Mouse (Mus musculus): ENCODE results near the gene Wscd2. TPM values are rescaled to one million over a fixed set of nuclear protein-coding genes. Genes with fewer than 3 reads are reported as not detected.

Wscd2 gene
- polyA plus RNA-seq, 1 experiment from 2014 or later = 8.7 TPM

DNA sequence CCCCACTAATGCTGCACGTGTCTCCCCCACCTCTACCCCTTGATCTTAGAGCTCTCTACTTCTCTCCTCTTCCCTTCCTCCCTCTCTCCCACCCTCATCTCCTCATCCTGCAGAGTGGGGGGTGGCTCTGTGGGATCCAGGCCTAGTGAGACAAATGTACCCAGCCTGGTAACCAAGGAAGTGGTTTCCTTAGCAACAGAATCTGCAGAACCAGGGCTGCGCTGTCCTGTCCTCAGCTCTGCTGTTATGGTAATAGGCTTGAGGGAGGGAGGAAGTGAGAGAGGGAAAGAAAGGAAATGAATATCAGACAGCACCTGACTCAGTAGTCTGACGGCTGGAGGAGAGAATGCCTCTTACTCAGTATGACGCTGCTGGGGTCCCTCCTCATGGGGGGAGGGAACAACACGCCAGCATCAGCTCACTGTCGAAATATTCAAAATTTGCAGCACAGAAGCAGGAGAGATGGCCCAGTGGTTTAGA, 101.7 kb downstream of the Wscd2 start:
- peaks cover 36% of the 10 kb centered on the region for H3K4me1 ChIP-seq
- H3K27ac ChIP-seq = peak overlapping the region; percentile 83
- no peak overlapping the region for H3K4me2 ChIP-seq
- no peak overlapping the region for H3K4me3 ChIP-seq (replicated peaks)
- H3K36me3 ChIP-seq (replicated peaks) = no peaks in the 10 kb centered on the region
- 0 out of 2 replicates have a peak overlapping the region, but pooled peaks have one; percentile 5 for H3K9ac ChIP-seq
- H3K27me3 ChIP-seq = no peaks in the 10 kb centered on the region; the same call in 1 of the 2 replicates
- no peaks in the 10 kb centered on the region for H3K9me3 ChIP-seq
- 13% methylated on average over 6 of the region's 6 CpGs for WGBS
- peak; percentile 91 for ATAC-seq (ENCODE audit: low FRiP score)

- H3K36me3 ChIP-seq (replicated peaks) = no peaks in the 10 kb centered on the region
- H3K9ac ChIP-seq = no peak overlapping the region
- H3K4me3 ChIP-seq (replicated peaks) = no peak overlapping the region
- peaks cover 32% of the 10 kb centered on the region for H3K4me1 ChIP-seq
- 89% methylated on average over 6 of the region's 6 CpGs for WGBS
- H3K27ac ChIP-seq = no peak overlapping the region
- no peaks in the 10 kb centered on the region for H3K9me3 ChIP-seq
- no peak for ATAC-seq (ENCODE audit: low FRiP score)
- H3K27me3 ChIP-seq = no peaks in the 10 kb centered on the region; the same call in 1 of the 2 replicates
- H3K4me2 ChIP-seq = no peak overlapping the region
Measured at GRCm38 (mm10) chr5:113593911-113594705, 104.0 kb downstream of the Wscd2 start.

DNA sequence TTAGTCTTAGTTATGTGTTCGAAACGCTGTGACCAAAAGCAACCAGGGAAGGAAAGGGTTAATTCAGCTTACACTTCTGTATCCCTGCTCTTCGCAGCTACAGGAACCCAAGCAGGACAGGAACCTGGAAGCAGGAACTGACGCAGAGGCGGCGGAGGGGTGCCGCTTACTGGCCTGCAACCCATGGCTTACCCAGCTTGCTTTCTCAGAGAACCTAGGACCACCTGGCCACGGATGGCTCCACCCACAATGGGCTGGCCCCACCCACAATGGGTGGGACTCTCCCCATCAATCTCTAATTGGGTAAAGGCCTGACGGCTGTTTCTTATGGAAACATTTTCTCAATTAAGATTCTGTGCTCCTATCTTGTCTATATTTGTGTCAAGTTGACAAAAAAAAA, 106.1 kb downstream of the Wscd2 start:
- WGBS = 78% methylated on average over 9 of the region's 9 CpGs
- Histone ChIP-seq H3K27me3 (no peaks in the 10 kb centered on the region; the same call in 1 of the 2 replicates), H3K9me3 (no peaks in the 10 kb centered on the region)

GRCm38 (mm10) chr5:113596780-113597353, 106.7 kb downstream of the Wscd2 start:
- no peak overlapping the region for H3K4me3 ChIP-seq (replicated peaks)
- H3K4me2 ChIP-seq = no peak overlapping the region
- no peaks in the 10 kb centered on the region for H3K9me3 ChIP-seq
- H3K27me3 ChIP-seq = no peaks in the 10 kb centered on the region; the same call in 1 of the 2 replicates
- ATAC-seq (ENCODE audit: low FRiP score) = no peak
- H3K9ac ChIP-seq = no peak overlapping the region
- no peaks in the 10 kb centered on the region for H3K36me3 ChIP-seq (replicated peaks)
- H3K4me1 ChIP-seq = peaks cover 18% of the 10 kb centered on the region
- WGBS = 67% methylated on average over 9 of the region's 9 CpGs
- H3K27ac ChIP-seq = no peak overlapping the region

More for the DNA sequence above, 106.1 kb downstream of the Wscd2 start:
- Histone ChIP-seq H3K9ac (no peak overlapping the region), H3K27ac (no peak overlapping the region), H3K4me1 (peaks cover 24% of the 10 kb centered on the region), H3K4me2 (no peak overlapping the region), H3K36me3 (replicated peaks) (no peaks in the 10 kb centered on the region), H3K4me3 (replicated peaks) (no peak overlapping the region)
- no peak for ATAC-seq (ENCODE audit: low FRiP score)

DNA sequence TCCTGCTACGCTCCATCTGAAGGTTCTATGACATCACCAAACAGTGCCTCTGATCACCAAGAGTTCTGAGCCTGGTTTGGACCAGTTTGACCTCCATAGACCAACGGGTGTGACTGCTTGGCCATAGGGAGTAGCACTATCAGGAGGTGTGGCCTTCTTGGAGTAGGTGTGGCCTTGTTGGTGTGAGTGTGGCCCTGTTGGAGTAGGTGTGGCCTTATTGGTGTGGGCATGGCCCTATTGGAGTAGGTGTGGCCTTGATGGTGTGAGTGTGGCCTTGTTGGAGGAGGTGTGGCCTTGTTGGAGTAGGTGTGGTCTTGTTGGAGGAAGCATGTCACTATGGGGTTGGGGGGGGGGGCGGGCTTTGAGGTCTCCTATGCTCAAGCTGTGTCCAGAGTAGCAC, 110.0 kb downstream of the Wscd2 start:
- WGBS = 79% methylated on average over 3 of the region's 3 CpGs
- ATAC-seq (ENCODE audit: low FRiP score) = no peak
- Histone ChIP-seq H3K27me3 (no peaks in the 10 kb centered on the region), H3K9me3 (no peaks in the 10 kb centered on the region), H3K4me3 (replicated peaks) (no peak overlapping the region), H3K4me1 (no peaks in the 10 kb centered on the region; the same call in 1 of the 2 replicates), H3K9ac (no peak overlapping the region), H3K27ac (no peak overlapping the region), H3K36me3 (replicated peaks) (no peaks in the 10 kb centered on the region), H3K4me2 (no peak overlapping the region)

- Histone ChIP-seq H3K36me3 (replicated peaks) (no peaks in the 10 kb centered on the region), H3K4me2 (no peak overlapping the region), H3K27me3 (no peaks in the 10 kb centered on the region), H3K4me3 (replicated peaks) (no peak overlapping the region), H3K9ac (no peak overlapping the region), H3K9me3 (no peaks in the 10 kb centered on the region), H3K4me1 (no peaks in the 10 kb centered on the region; the same call in 1 of the 2 replicates), H3K27ac (no peak overlapping the region)
- ATAC-seq (ENCODE audit: low FRiP score) = no peak
- 86% methylated on average over 4 of the region's 4 CpGs for WGBS
Measured at GRCm38 (mm10) chr5:113600803-113601202, 110.7 kb downstream of the Wscd2 start.

DNA sequence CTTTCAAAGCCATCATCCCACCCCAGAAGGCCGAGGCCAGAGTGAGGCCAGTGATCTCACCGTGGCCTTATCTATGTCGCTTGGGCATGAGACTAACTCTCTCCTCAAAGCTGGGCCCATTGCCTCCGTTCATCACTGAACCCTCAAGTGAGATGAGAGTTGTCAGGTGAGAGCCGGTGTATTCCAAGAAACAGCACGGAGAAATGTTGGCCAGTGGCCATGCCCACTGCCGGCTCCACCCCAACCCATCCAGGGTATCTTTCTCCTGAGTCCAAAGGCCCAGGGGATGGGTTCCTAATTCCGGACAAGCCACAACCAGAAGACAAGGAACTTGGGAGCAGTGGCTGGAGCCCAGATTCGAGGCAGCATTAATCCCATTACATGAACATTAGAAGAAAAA, 113.3 kb downstream of the Wscd2 start:
- H3K4me2 ChIP-seq = no peak overlapping the region
- 81% methylated on average over 9 of the region's 9 CpGs for WGBS
- H3K4me3 ChIP-seq (replicated peaks) = no peak overlapping the region
- no peaks in the 10 kb centered on the region for H3K36me3 ChIP-seq (replicated peaks)
- H3K27ac ChIP-seq = no peak overlapping the region
- ATAC-seq (ENCODE audit: low FRiP score) = no peak
- H3K9me3 ChIP-seq = no peaks in the 10 kb centered on the region
- no peak overlapping the region for H3K9ac ChIP-seq
- 0 out of 2 replicates have a peak, but pooled peaks cover under 1% of the 10 kb centered on the region for H3K27me3 ChIP-seq
- peaks cover 5% of the 10 kb centered on the region for H3K4me1 ChIP-seq

DNA sequence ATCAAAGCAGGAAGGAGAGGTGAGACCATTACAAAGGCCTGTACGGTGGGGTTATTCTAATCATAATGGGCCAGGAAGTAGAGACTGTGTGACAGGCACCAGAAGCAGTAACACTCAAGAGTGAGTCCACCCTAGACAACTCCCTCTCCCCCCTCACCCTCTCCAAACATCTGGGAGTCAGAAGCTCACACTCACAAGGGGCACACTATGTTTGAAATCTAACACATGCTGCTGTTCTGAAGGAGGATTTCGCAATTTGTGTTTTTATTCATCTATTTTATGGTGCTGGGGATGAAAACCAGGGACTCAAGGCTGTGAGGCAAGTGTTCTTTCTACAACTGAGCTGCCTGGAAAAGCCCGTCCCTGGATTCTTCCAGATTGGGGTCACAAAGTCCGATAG, 114.6 kb downstream of the Wscd2 start:
- H3K4me3 ChIP-seq (replicated peaks) = no peak overlapping the region
- H3K4me1 ChIP-seq = peaks cover 7% of the 10 kb centered on the region
- 0 out of 2 replicates have a peak, but pooled peaks cover 4% of the 10 kb centered on the region for H3K27me3 ChIP-seq
- H3K9ac ChIP-seq = no peak overlapping the region
- no peaks in the 10 kb centered on the region for H3K9me3 ChIP-seq
- no peak for ATAC-seq (ENCODE audit: low FRiP score)
- WGBS = 88% methylated on average over 4 of the region's 4 CpGs
- H3K27ac ChIP-seq = no peak overlapping the region
- no peak overlapping the region for H3K4me2 ChIP-seq
- H3K36me3 ChIP-seq (replicated peaks) = no peaks in the 10 kb centered on the region

DNA sequence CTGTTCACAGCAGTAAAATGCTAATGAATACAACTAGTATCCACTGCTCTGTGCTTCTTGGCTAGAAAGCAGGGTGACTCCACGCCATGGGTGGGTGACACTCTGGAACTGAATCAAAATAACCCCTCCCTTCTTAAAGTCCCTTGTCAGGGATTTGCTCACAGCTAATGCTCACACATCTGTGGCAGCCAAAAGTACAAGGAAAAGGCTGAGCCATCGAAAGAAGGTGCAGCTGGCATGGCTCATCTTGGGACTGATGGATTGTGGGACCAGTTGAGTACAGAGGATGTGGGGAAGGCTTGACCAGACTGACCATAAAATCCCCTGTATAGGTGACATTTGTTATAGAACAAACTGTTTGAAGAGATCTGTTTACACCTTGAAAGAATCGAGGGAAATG, 116.0 kb downstream of the Wscd2 start:
- Histone ChIP-seq H3K9ac (no peak overlapping the region), H3K36me3 (replicated peaks) (no peaks in the 10 kb centered on the region), H3K9me3 (no peaks in the 10 kb centered on the region), H3K27ac (no peak overlapping the region), H3K4me3 (replicated peaks) (no peak overlapping the region), H3K4me1 (peaks cover 11% of the 10 kb centered on the region), H3K4me2 (no peak overlapping the region), H3K27me3 (0 out of 2 replicates have a peak, but pooled peaks cover 4% of the 10 kb centered on the region)
- ATAC-seq (ENCODE audit: low FRiP score) = no peak
- 80% methylated on average over 3 of the region's 3 CpGs for WGBS

GRCm38 (mm10) chr5:113606961-113607785, 117.0 kb downstream of the Wscd2 start:
- Histone ChIP-seq H3K27me3 (0 out of 2 replicates have a peak, but pooled peaks cover 4% of the 10 kb centered on the region), H3K36me3 (replicated peaks) (no peaks in the 10 kb centered on the region), H3K4me3 (replicated peaks) (no peak overlapping the region), H3K9me3 (no peaks in the 10 kb centered on the region), H3K9ac (no peak overlapping the region), H3K4me1 (peaks cover 11% of the 10 kb centered on the region), H3K27ac (no peak overlapping the region), H3K4me2 (no peak overlapping the region)
- ATAC-seq (ENCODE audit: low FRiP score) = no peak
- WGBS = 87% methylated on average over 8 of the region's 8 CpGs

DNA sequence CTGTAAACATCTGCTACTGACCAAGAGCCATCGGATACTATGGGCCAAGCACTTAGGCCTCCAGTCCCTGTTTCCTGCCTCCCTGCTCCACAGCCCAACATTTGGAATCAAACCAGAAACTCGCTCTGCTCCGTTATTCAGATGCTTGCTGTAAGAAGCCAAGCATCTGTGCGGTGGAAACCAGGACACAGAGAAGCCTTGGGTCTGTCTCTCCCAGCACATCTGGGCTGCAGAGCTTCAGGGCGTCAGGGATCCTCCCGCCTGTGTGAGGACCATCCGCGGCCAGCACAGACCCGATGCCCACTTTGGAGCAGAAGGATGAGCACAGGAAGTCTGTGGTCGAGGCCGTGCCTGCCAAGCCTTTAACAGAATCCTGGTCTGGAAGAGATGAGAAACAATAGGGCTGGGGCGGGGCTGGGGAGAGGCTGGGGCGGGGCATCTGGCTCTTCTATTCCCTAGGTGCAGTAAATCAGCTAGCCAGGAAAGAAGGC, 117.9 kb downstream of the Wscd2 start:
- Histone ChIP-seq H3K9ac (no peak overlapping the region), H3K27ac (0 out of 2 replicates have a peak overlapping the region, but pooled peaks have one; percentile 6), H3K9me3 (no peaks in the 10 kb centered on the region), H3K4me2 (no peak overlapping the region), H3K4me3 (replicated peaks) (no peak overlapping the region), H3K4me1 (peaks cover 13% of the 10 kb centered on the region), H3K27me3 (0 out of 2 replicates have a peak, but pooled peaks cover 4% of the 10 kb centered on the region), H3K36me3 (replicated peaks) (no peaks in the 10 kb centered on the region)
- 28% methylated on average over 13 of the region's 13 CpGs for WGBS
- no peak for ATAC-seq (ENCODE audit: low FRiP score)

DNA sequence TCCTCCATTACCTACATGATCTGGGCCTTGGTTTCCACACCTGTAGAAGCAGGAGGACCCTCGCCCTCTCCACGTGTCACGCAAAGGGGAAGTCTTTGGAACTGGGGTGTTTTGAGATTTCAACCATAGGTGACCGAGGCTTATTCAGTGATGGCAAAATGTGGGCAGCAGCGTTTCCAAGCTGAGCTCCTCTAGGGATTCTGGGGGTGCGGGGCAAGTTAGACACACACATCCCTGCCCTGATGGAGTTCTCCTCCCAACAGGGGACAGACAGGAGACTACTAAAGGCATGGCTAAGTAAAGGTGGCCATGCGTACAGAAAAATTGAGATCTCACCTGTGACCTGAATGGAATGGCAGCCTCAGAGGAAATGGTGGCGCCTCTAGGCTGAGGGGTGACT, 118.4 kb downstream of the Wscd2 start:
- Histone ChIP-seq H3K27ac (no peak overlapping the region), H3K36me3 (replicated peaks) (no peaks in the 10 kb centered on the region), H3K4me2 (no peak overlapping the region), H3K4me3 (replicated peaks) (no peak overlapping the region), H3K9ac (no peak overlapping the region), H3K27me3 (0 out of 2 replicates have a peak, but pooled peaks cover 4% of the 10 kb centered on the region), H3K9me3 (no peaks in the 10 kb centered on the region), H3K4me1 (peaks cover 13% of the 10 kb centered on the region)
- ATAC-seq (ENCODE audit: low FRiP score) = no peak
- WGBS = 86% methylated on average over 8 of the region's 8 CpGs
